Mouse (Mus musculus) kidney, adult 2 months (tissue): ENCODE data around the gene Thy1.

Source experiments
- CTCF ChIP-seq: fragments of 200-500 bp; conservative IDR thresholded peaks from 2 replicates; pipeline ENCODE4 v1.5.1; 2011; ENCODE audit warnings: low read depth, mild to moderate bottlenecking, control low read depth, low read length, moderate library complexity, mixed read lengths; ENCODE audit not compliant: insufficient read depth, insufficient read length
- POLR2A ChIP-seq: fragments of 200-500 bp; IDR thresholded peaks from one replicate; pipeline ENCODE4 v1.6.1; 2011; ENCODE audit warnings: low read depth, low read length, control low read depth

- TF ChIP-seq CTCF (no peak), POLR2A (no peak)
Observed at GRCm38 (mm10) chr9:44007991-44008390, 35.2 kb upstream of the Thy1 start.
